Mouse (Mus musculus) spleen, adult 18-20 months (tissue): ENCODE measurements around the gene Fau.

Experiments used
- DNase-seq, 2 experiments: peaks; one replicate each; pipeline ENCODE4 v3.0.0; 2022; ENCODE audit warnings: mixed read lengths in 2 of 2

Fau gene

DNA sequence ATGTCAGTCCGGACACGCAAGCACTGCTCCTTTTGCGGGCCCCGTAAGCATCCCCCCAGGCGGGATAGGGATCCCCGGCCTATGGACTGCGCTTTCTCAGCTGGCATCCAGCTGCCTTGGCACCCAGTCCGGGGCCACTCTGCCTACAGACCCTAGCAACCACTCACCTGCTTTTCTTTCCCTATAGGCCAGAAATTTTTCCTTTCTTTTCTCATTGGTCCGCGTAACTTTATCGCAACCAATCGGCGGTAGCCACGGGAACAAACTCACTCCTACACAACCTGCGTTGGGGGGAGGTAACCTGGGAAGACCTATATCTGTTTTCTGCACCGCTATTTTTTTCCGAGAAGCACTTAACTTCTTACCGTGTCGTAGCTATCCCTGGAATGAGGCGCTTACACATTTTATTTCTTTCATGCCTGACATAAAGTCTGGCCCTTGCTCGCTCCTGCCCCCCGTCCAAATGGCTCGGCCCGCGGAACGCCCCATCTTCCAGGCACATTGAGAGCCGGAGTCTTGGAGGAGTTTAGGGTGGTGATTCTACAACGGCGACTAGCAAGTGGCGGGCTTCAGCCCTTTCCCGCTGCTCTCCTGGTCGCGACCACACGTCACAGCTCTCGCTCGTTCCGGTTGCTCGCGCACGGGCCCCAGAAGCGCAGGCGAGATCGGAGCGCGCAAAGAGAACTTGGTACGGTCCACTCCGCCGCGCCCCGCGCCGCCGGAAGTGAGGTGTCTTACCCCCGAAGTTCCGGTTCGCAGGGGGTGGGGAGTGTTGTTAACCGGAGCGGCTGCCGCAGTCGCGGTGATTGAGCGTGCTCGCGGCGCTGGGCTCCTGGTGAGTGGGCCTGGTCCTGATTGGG lies 11.1 kb upstream of the Fau start, which contains the start of gene Syvn1:
Syvn1 (plus strand) TSS at position 283 of the 860 bp plus-strand sequence.
- peak; percentile 82 to 87 for DNase-seq

DNA sequence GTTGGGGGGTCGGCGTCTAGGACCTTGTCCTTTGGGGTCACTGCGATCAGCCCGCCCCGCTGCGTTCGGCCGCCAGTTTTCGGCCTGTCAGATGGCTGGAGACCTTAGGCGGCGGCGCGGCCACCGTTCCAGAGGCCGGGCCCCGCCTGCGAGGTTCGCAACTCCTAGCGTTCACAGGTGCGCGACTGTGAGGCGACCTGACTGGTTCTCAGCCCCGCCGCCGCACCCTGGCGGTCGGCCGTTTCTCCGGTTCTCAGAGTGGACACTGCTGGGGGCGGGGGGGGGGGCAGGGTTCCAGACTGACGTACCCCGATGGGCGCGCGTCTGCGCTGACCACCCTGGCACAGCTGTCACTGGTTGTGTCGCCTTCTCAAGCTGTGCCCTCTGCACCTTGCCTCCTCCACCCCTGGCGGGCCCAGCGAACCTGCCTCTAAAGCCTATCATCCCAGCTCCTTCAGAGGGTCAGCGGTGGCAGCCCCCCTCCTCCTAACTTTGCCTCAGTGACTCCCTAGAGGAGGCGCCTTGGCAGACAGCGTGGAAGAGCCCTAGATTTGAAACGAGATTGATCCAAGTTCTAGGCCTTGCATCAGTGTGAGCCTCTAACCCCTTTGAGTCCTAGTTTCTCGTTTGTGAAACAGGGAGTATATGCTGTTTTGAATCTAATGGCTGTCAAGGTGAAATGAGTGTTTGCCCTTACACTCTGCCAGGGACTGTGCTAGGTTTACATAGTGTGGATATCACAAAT lies 10.3 kb upstream of the Fau start:
- DNase-seq = no peak

DNA sequence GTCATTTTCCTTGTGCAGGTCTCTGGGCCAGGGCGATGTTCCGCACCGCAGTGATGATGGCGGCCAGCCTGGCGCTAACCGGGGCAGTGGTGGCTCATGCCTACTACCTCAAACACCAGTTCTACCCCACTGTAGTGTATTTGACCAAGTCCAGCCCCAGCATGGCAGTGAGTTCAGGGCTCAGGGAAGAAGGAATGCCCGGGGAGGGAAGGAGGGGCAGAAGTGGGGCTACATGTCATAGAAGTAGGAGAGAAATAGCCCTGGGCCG lies 9.8 kb upstream of the Fau start:
- DNase-seq = no peak

DNA sequence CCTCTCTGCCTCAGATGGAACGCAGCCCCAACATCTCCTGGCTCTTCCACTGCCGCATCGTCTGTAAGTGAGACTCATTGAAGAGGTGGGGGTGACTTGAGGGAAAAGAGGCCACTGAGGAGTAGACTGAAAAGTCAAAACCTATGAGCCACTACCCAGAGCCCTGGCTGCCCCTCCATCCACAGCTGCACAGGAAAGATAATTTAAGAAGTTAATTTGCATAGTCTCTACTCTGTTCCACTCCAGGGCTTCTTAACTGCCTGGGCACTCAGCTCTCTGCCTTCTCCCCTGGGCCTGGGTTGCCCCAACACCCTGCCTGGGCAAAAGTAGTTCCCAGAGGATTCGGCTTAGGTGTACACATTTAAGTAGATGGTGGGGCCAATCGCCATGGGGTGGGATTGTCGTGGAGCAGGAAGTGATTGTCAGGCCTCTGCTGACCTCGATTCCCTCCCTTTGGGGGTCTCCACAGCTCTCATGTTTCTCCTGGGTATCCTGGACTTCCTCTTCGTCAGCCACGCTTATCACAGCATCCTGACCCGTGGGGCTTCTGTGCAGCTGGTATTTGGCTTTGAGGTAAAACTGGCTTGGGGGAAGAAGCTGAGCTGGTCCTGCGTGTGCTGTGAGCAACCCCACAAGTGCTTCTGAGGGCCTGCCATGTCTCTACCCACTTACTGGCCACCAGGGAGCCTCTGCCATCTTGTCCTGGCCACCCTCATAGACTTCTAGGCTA lies 8.8 kb upstream of the Fau start:
- DNase-seq = peak; percentile 59 to 64

DNA sequence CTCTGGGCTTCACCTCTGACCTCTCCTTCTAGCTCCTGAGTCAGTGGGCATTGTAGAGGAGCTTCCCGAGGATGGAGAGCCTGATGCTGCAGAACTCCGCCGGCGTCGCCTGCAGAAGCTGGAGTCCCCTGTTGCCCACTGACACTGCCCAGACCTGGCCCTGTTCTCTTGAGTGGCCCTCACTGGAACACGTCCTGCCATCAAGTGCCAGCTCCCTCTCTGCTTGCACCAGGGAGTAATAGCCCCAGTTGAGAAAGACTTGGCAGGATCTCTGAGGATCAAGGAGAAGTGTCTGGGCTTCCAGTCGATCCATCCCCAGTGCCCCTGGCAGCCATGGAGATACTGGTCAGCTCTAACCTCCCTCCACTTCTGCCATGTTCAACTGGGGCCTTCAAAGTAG lies 5.1 kb upstream of the Fau start:
- DNase-seq = no peak

DNA sequence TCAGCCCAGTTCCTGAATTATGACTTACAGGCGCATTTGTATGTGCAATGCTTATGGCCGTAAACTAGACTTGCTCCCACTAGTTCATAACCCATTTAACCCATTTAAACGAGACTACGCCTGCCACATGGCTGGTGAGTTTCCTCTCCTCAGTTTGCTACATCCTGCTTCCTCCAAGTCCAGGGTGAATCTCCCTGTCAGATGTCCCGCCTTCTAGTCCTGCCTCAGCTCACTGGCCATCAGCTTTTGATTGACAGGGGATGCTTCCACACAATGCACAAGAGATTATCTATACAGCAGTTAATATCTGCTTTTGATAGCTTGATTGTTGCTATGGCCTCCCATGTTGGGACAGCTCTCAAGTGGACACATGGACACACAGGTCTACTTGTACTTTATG lies 3.3 kb upstream of the Fau start:
- DNase-seq = no peak

DNA sequence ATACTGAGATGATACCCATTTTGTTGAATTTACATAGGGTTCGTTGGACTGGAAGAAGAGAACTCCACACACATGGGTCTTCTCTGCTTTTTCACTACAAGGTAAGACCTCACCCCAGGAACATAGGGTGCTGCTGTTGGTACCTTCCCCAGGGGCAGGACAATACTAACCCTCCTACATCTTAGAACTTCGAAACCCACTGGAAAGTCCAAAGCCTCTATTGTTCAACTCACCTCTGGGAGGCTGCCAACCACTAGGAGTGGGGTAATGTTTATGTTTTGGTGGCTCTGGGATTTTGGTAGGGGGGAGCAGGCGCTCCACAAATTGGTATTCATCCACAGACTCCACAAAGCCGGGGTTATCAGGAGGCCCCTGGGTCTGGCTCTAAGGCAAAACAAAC lies 948 bp upstream of the Fau start:
- DNase-seq = no peak

DNA sequence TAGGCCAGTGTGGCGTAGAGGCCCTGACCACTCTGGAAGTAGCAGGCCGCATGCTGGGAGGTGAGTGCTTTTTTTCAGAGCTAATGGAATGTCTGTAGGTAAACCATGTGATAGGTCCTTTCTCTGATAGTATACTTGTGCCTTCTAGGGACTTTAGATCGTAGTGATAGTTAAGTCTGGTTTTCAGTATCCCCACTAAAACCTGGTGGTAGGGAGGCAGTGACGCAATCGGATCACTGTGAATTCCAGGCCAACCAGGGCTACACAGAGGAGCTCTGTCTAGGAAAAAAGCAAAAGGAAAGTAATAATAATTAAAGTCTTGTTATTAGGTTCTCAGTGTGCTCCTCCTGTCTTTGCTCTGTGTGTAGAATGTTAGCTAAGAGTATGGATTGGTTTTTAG lies 869 bp downstream of the Fau start:
- DNase-seq = no peak

DNA sequence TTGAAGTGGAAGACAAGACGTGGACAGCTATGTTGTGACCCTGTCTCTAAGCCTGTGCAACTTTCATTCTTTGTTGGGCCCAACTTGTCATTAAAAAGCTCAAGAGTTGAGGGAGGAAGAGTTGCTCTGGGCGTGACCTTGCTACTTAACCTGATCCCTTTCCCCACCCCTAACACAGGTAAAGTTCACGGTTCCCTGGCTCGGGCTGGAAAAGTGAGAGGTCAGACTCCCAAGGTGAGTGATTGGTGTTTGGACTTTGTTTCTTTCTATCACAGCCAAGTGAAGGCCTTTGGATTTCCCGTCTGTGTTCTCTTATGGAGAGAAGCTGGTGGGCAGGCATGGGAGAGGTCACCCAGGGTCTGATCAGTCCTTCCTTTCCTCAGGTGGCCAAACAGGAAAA lies 1.3 kb downstream of the Fau start:
- DNase-seq = no peak

DNA sequence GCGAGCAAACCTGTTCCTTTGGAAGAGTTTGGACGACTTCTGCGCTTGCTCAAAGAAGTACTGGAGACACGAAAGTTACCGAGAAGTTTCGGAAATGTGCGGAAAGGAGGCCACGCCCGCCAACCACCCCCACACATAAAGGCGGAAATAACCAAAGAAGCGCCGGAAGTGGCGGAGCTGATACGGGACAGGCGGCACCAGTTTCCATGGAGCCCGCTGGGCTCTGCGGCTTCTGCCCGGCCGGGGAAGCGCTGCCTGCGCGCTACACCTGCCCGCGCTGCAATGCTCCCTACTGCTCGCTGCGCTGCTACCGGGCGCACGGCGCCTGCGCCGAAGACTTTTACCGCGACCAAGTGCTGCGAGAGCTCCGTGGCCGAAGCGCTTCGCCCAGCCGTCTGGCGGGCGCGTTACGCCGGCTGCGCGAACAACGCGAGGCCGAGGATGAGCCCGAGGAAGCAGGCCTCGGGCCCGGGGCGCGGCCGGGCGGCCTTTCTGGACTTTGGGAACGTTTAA lies 3.4 kb downstream of the Fau start, which contains the start of gene Znhit2:
Znhit2 (plus strand) TSS at position 172 of the 513 bp plus-strand sequence.
- peak; percentile 87 to 91 for DNase-seq

DNA sequence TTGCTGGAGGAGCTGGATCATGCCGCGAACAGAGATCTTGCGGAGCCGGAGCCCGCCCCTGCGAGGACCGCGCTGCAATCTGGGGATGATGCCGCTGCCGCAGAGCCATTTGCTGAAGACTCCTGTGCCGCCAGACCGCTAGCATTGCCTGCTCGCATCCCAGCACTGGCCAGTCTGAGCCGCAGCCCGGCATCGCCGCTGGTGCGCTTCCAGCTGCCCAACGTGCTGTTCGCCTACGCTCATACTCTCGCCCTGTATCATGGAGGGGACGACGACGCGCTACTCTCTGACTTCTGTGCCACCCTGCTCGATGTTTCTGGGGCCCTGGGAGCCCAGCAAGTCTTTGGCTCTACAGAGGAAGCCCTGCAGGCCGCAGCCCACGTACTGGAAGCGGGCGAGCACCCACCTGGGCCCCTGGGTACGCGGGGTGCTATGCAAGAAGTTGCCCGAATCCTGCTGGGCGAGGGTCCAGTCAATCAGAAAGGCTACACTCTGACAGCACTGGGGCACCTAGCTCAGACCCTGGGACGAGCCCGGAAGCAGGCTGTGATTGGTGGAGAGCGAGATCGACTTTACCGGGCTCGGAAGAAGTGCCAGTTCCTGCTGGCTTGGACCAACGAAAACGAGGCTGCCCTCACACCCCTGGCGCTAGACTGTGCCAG lies 4.1 kb downstream of the Fau start:
- DNase-seq = peak; percentile 54 to 55

DNA sequence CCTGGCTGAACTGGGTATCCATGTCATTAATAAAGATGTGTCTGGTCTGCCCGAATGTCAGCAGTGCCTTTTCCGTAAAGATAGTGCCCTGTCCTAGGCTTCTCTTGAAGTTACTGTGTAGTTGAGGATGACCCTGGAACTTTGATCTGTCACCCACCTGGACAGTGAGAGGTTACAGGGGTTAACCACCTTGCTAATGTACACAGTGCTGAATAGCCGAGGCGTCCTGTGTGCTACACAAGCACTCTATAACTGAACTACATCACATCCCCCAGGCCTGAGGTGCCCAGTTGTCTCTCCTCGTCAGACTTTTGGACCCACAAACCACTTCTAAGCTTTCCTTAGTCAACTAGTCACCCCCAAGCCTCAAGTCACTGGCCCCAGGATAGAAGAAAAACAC lies 4.8 kb downstream of the Fau start:
- no peak for DNase-seq

DNA sequence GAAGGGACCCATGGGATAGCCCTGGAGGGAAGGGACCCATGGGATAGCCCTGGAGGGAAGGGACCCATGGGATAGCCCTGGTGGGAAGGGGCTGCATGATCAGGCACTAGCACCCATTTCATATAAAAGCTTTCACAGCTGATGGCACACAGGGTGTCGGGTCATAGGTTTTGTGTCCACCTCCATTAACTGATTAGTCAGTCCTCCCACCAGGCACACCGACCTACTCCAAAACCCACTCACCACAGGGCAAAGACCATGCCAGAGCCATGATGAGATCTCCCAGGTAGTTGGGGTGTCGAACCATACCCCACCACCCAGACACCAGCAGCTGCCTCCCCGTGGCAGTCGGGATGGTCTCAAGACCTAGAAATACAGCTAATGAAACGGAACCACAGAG lies 5.4 kb downstream of the Fau start:
- no peak for DNase-seq

DNA sequence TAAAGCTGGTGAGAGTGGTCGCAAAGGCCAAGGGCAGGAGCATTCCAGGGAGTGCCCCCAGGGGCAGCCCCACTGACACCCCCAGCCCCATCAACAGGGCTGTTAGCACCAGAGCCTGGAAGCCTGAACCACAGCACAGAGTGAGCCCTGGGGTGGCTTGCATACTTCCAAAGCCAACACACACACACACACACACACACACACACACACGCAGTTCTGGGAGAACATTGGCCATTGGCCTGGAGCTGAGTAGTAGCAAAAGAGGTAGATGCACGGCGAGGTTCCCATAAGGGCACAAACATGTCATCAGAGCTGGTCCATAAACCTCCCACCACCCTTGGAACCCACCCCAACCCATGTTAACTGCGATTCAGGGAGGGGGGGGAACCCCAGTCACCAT lies 8.9 kb downstream of the Fau start:
- no peak for DNase-seq

DNA sequence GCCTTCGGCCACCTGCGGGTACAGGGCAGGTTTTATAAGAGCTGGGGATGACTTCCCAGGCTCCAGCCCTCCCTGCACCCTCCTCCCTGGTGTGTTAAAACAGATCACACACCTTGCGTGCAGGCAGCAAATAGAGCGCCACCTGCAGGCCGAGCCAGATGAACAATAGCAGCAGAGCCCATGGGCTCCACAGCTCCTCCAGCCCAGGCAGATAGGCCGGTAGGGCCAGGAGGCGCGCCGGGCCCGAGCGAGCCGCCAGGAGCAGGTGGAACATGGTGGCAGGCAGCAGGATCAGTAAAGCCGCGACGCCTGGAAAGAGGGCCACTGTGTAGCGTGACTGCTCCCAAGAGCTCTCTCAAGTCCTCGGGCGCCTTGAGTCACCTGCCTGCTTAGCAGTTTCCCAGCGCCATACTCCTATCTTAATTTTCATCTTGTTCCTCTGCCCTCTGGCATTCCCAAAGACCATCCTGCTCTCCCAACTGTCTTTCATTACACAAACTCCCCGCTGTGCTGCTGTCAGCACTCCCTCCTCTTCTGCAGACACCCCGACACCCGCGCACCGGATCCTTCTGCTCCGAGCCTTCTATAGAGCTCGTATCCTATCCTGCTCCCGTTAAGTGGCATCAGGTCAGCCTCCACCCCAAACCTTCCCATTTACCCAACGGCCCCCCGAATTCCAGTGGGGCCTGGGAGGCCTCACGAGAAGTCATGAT lies 9.5 kb downstream of the Fau start:
- peak; percentile 69 to 82 for DNase-seq

DNA sequence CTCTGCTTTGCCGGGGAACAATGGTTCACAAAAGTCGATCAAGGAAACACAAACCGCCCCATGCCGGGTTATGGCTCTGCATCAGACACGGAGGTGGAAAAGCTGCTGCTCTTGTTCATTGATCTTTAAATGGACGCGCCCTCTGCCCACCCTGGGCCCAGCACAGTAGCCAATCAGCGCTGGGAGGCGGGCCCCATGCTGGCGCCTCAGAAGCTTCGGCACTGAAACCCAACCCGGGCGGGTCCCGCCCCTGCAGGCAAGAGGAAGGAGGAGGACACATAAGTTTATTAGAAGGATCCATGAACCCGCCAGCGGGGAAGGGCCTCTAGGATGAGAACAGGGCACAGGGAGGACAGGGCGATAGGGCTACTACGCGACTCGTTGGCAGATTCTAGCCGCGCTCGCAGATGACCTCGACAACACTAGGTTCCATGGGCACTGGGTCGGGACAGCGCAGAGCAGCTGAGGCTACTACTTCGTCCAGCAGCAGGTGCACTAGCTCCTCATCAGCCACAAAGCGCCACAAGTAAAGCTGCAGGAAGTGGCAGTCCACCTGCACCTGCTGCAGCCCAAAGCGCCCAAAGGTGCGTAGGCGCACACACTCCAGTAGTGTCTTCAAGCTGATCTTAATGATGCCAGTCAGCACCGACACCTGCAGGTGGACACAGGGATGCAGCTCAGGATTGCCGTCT lies 10.2 kb downstream of the Fau start, which contains the start of gene Tm7sf2:
Tm7sf2 (minus strand) TSS at position 650 of the 692 bp plus-strand sequence.
- DNase-seq = peak; percentile 81 to 84

DNA sequence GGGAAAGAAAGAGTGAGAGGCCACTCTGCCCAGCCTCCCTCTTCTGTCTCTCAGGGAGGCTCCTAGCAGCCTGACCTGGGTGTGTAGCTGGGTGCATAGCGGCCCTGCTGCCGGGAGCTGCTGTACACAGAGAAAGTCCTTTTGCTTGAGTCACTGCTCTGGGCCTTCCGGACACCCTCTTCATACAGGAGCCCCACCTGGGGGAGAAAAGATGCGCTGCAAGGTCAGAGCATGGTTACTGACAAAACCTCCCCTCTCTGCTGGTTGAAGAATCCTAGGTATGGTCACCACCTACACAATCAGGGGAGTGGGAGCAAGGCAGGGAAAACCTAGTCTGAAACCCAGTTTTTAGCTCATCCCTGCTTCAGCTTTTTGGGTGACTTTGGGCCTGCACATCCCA lies 11.3 kb downstream of the Fau start:
- DNase-seq = no peak

DNA sequence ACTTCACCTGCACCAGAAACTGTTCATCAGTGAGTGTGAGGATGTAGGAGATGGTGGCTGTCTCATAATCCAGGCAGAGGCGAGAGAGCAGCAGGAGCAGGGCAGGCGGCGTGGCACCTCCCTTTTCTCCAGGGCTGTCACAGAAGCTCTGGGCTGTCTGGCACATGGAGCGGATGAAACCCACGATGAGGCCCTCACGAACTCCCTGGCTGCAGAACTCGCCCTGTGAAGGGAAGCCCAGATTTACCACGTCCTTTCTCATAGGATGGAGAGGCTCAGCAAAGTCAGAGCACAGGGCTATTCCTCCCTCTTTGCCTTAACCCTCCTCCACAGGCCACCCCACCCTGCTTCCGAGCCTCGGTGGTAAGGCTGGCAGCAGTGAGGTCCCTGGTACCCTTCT lies 12.2 kb downstream of the Fau start:
- no peak for DNase-seq

DNA sequence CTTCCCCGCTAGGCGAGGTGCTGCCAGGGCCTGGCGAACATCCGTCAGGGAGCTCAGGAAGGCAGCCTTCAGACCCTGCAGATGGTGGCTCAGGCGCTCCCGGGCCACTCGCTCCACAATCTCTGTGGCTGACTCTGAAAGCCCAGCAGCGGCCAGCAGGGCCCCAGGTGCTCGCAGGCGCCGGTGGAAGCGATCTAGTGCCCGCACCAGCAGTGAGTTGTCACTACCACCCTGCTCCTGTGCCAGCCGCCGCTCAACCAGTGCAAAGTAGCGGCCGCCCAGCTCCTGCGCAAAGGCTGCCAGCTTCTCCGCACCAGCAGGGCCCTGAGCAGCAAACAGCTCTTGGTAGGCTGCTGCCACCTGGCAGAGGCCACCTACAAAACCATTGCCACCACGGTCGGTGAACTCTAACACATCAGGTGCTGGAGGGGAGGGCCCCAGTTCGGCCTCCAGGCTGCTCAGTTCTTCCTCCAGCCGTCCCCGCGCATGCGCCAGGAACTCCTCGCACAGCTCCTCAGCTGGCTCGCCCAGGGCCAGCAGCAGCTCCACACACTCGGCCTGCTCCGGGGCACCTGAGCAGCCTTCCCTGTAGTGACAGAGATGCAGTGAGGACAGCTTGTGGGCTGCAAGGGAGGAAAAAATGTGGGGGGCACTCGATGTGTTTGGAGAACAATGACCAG lies 13.1 kb downstream of the Fau start:
- no peak for DNase-seq

DNA sequence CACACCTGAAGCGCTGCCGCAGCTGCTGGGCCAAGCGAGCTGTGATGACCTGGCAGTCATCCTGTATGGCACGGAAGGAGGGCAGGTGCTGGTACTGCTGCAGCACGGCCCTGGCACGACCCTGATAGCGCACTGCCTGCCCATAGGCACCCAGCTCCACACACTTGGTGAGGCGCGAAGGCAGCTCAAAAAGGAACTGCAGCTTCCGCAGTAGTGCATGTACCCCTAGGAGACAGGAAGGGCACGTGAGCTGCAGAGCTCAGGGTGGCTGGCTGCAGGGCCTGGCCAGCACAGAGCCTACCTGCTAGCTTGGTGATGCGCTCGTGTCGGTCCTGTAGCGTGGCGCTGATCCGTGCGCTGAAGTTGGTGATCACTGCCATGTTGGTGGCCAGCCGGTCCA lies 13.6 kb downstream of the Fau start:
- DNase-seq = no peak

DNA sequence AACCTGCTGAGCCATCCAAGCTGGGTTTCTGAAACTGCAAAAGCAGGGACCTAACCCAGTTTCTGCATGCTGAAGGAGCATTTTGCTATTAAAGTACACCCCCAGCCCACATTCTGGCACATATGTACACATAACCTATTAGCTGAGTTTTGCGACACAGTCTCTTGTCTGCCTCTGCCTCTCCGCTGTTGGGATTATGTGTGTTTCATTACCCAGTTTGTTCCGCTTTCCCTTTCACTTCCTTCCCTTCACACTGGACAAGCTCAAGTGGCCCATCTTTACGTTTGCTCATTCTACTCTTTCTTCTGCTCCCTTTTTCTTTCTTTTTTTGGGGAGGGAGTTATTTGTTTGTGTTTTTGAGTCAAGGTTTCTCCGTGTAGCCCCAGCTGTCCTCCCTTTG lies 16.2 kb downstream of the Fau start:
- no peak for DNase-seq
